Mouse (Mus musculus): ENCODE measurements around the gene Pcnx. TPM values are rescaled to one million over a fixed set of nuclear protein-coding genes. Genes with fewer than 3 reads are reported as not detected.

Pcnx gene
- total RNA-seq, 1 experiment from 2014 or later, result 60.0 TPM

DNA sequence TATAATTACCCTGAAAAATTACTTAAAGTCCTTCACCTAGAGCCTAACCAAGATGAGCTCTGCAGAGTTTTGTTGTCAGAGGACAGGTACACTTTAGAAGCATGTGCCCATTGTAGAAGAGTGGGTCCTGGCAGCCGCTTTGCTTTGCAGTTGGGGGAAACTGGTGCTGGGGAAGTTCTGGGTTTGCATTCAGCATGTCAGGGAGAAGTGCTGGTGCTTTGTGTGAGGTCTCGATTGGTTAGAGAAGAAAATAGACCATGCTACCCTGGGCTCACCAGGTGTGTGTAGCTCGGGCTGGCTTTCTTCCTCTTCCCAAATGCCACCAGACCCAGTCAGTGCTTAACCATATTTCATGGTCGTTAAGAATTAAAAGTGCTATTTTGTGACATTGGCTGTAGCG lies 25.2 kb downstream of the Pcnx start:
- ATAC-seq (replicated peaks; ENCODE audit: insufficient number of reproducible peaks, low FRiP score, low TSS enrichment, poor library complexity, severe bottlenecking), result no peak

DNA sequence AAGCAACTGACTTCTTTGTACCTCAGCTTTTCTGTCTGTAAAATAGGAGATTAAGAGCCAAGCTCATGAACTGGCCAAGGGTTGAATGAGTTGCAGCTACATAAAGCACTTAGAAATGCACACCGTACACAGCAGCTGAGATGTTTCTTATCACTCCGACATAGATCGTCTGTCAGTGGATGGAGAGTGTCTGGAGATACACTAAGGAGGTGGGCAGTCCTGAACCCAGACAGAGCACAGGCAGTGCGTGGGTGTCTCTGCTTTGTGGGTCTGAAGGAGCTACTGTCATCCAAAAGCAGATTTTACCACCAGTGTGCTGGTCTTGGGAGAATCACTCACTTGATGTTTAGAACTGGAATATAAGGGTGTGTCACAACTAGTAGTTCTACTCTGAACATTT lies 26.2 kb downstream of the Pcnx start:
- no peak for ATAC-seq (replicated peaks; ENCODE audit: insufficient number of reproducible peaks, low FRiP score, low TSS enrichment, poor library complexity, severe bottlenecking)

GRCm38 (mm10) chr12:81888954-81889353 lies 29.1 kb downstream of the Pcnx start:
- ATAC-seq (replicated peaks; ENCODE audit: insufficient number of reproducible peaks, low FRiP score, low TSS enrichment, poor library complexity, severe bottlenecking), result peak; percentile 59; the same call in 1 of the 2 replicates

DNA sequence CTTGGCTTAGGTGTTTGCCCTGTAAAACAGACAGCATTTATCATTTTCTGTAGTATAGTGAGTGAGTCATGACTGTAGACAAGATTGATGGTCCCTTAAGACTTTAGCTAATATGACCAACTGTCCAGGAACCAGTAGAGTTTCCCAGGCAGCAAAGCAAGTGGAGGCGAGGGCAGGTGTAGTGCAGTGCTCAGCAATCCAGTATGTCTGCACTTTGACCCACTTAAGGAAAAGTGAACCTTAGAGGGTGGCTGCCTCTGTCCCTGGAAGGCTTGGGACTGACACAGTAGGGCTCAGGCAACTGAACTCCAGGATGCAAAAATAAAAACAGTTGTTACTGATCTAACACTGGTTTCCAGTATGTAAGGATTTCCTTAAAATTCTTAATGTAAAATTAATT lies 32.1 kb downstream of the Pcnx start:
- ATAC-seq (replicated peaks; ENCODE audit: insufficient number of reproducible peaks, low FRiP score, low TSS enrichment, poor library complexity, severe bottlenecking), result no peak

GRCm38 (mm10) chr12:81894311-81894710 lies 34.5 kb downstream of the Pcnx start:
- ATAC-seq (replicated peaks; ENCODE audit: insufficient number of reproducible peaks, low FRiP score, low TSS enrichment, poor library complexity, severe bottlenecking), result no peak

- ATAC-seq (replicated peaks; ENCODE audit: insufficient number of reproducible peaks, low FRiP score, low TSS enrichment, poor library complexity, severe bottlenecking), result no peak
These were observed 36.2 kb downstream of the Pcnx start for GRCm38 (mm10) chr12:81895986-81896385.

DNA sequence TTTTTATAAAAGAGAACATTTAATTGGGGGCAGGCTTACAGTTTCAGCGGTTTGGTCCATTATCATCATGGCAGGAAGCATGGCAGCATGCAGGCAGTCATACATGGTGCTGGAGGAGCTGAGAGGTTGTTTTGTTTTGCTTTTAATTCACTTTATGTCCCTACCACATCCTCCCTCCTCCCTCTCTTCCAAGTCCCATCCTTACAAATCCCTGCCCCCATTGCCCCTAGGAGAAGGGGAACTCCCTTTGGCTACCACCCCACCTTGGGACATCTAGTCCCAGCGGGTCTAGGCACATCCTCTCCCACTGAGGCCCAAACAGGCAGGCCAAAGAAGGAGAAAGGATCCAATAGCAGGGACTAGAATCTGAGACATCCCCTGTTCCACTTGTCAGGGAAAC lies 44.6 kb downstream of the Pcnx start:
- no peak for ATAC-seq (replicated peaks; ENCODE audit: insufficient number of reproducible peaks, low FRiP score, low TSS enrichment, poor library complexity, severe bottlenecking)

GRCm38 (mm10) chr12:81905865-81906264 lies 46.0 kb downstream of the Pcnx start:
- no peak for ATAC-seq (replicated peaks; ENCODE audit: insufficient number of reproducible peaks, low FRiP score, low TSS enrichment, poor library complexity, severe bottlenecking)

- no peak for ATAC-seq (replicated peaks; ENCODE audit: insufficient number of reproducible peaks, low FRiP score, low TSS enrichment, poor library complexity, severe bottlenecking)
These were observed 48.0 kb downstream of the Pcnx start for GRCm38 (mm10) chr12:81907741-81908357.

DNA sequence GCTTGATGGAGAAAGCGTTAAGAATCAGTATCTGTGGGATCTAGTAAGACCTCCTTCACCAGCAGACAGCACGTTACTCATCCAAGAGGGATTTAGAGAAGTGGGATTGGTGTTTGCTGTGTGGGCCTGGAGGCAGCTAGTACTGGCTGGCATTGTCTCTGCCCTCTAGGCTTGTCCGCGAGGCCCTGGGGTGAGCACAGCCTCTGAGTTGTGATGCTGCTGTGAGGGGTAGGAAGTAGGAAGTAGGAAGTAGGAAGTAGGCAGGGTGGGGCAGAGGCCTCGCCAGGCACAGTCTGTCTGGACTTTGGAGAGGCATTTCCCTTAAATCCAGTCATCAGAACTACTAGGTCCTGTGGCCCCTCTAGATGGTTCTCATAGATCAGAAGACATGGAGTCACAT lies 50.6 kb downstream of the Pcnx start:
- ATAC-seq (replicated peaks; ENCODE audit: insufficient number of reproducible peaks, low FRiP score, low TSS enrichment, poor library complexity, severe bottlenecking), result peak; percentile 78

GRCm38 (mm10) chr12:81915176-81915950 lies 55.5 kb downstream of the Pcnx start:
- peak; percentile 89 for ATAC-seq (replicated peaks; ENCODE audit: insufficient number of reproducible peaks, low FRiP score, low TSS enrichment, poor library complexity, severe bottlenecking)

DNA sequence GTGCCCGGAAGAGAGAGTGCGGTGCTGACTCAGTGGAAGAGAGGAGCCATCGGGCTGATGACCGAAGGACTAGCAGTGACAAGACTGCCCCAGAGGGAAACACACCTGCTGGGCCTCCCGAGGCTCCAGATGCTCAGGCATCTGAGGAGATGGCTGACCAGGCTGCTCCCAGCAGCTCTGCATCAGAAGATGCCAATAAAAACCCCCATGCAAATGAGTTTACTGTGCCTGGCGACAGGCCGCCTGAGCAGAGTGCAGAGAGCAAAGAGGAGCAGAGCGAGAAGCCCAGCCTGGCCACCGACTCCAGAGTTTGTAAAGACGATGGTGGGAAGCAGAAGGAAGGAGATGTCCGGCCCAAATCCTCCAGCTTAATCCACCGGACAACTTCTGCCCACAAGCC lies 58.5 kb downstream of the Pcnx start:
- ATAC-seq (replicated peaks; ENCODE audit: insufficient number of reproducible peaks, low FRiP score, low TSS enrichment, poor library complexity, severe bottlenecking), result no peak

DNA sequence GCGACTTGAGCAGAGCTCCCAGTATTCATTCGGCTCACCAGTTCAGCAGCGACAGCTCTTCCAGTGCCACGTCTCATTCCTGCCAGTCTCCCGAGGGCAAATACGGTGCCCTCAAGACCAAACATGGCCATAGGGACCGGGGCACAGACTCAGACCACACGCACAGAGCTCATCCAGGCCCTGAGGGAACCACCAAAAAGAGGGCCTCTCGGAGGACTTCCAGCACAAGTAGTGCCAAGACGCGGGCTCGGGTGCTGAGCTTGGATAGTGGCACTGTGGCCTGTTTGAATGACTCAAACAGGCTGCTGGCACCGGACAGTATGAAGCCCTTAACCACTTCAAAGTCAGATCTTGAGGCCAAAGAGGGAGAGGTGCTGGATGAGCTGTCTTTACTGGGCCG lies 59.1 kb downstream of the Pcnx start:
- ATAC-seq (replicated peaks; ENCODE audit: insufficient number of reproducible peaks, low FRiP score, low TSS enrichment, poor library complexity, severe bottlenecking), result no peak

DNA sequence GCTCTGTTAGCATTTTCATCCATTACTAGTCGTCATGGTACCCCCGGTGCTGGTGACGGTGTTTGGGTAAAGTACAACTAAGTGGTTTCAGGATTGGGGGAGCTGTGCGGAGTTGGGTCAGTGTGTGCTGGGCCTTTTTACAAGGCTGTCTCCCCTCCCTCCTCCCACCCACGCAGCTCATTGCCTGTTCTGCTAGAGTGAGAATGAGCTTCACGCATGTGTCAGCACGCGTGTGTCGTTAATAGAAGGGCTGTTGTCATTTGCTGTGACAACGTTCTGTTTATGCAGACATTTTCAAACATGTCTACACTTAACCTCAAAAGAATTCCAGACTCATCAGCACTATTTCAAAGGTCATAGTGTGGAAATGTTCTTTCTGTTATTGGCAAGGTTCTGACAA lies 60.2 kb downstream of the Pcnx start:
- no peak for ATAC-seq (replicated peaks; ENCODE audit: insufficient number of reproducible peaks, low FRiP score, low TSS enrichment, poor library complexity, severe bottlenecking)

GRCm38 (mm10) chr12:81920614-81921013 lies 60.8 kb downstream of the Pcnx start:
- ATAC-seq (replicated peaks; ENCODE audit: insufficient number of reproducible peaks, low FRiP score, low TSS enrichment, poor library complexity, severe bottlenecking), result 0 out of 2 replicates have a peak, but pooled peaks have one; percentile 59

GRCm38 (mm10) chr12:81921785-81922184 lies 62.0 kb downstream of the Pcnx start:
- ATAC-seq (replicated peaks; ENCODE audit: insufficient number of reproducible peaks, low FRiP score, low TSS enrichment, poor library complexity, severe bottlenecking), result no peak

DNA sequence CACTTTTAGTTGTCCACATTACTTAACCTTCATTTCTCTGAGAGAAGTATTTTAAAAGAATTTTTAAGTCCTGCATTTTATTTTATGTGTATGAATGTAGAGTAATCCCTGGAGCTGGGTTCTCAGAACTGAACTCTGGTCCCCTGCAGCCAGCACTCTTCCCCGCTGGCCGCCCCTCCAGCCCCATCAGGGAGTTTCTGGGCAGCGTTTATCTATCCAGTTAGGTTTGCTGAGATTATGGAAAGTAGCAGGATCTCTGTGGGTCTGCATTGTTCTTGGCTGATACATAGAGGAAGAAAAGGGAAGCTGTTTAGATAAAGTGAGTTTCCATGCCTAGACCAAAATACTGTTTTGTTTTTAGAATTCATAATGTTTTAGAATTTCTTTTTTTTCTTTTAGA lies 63.0 kb downstream of the Pcnx start:
- ATAC-seq (replicated peaks; ENCODE audit: insufficient number of reproducible peaks, low FRiP score, low TSS enrichment, poor library complexity, severe bottlenecking), result no peak

DNA sequence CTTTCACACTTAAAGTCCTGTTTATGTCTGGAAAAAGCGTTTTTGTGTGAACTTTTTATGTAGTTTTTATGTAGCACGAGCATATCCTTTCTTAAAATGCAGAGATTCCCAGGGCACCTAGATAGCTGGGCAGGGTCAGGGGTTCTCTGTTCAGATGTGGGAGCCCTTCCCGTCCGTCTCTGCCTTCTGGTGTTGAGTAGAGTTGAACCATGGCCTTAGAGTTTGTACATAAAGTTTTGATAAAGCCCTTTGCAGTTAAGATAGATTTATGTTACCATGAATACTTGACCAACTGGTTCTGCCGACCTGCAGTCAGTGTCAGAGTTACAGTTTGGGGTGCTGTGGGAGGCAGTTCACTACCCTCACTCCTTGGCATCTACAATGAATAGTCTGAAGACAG lies 67.3 kb downstream of the Pcnx start:
- no peak for ATAC-seq (replicated peaks; ENCODE audit: insufficient number of reproducible peaks, low FRiP score, low TSS enrichment, poor library complexity, severe bottlenecking)

DNA sequence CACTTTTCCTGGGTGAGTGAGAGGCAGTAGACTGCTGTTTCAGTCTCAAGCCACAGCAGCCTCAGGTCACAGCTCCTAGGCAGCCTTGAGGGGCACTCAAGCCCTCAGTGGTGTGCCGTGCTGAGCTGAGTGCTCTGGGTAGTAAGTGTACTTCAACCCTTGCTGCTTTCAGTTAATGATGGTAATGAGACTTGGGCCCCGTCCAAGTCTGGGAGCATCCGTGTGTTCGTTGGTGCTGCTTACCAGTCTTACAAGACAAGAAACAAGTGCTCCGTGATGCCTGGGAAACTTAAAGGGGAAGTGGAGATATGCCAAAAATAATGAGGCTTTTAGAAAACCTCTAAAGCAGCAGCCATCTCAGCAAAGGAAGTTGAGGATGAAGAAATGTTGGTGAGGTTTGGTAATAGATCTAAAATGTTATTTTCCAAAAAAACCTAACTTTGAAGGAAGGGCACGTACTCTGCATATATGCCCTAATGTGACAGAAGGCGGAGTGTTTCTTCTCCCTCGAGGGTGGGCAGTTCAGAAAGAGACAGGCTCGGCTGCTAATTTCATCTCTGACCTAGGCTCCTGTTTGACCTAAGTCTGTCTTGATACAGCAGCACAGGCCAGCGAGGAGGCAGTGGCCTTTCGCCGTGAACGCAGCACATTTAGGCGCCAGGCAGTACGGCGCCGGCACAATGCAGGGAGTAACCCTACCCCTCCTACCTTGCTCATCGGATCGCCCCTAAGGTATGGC lies 68.0 kb downstream of the Pcnx start:
- peak; percentile 82 for ATAC-seq (replicated peaks; ENCODE audit: insufficient number of reproducible peaks, low FRiP score, low TSS enrichment, poor library complexity, severe bottlenecking)

GRCm38 (mm10) chr12:81928382-81928770 lies 68.6 kb downstream of the Pcnx start:
- no peak for ATAC-seq (replicated peaks; ENCODE audit: insufficient number of reproducible peaks, low FRiP score, low TSS enrichment, poor library complexity, severe bottlenecking)

Measured in monocyte, adult 5-6 weeks (primary cell).